Mouse (Mus musculus) erythroid progenitor cell, adult 5-6 weeks (primary cell): ENCODE results near the gene Cyp2b13. TPM values are rescaled to one million over a fixed set of nuclear protein-coding genes. Genes with fewer than 3 reads are reported as not detected.
"Not testable (repeated sequence)": the region's sequence is repeated elsewhere in the genome, so short reads cannot be mapped to it uniquely, and the experiment has no call there.

ENCODE experiments used
- ATAC-seq: replicated peaks from 2 replicates; pipeline ENCODE4 v1.8.0; 2016; ENCODE audit warnings: moderate number of reproducible peaks, mild to moderate bottlenecking, moderate TSS enrichment, inconsistent platforms; ENCODE audit not compliant: poor library complexity, low FRiP score, severe bottlenecking
- total RNA-seq, 2 experiments: library from RNA; stranded (forward) in 1 of 2; stranded (reverse) in 1 of 2; fragments of 150-400 nt in 1 of 2; fragments of 186-747, 209-891 nt in 1 of 2; gene quantifications; 2 replicates each; pipeline versions ENCODE4 v1.2.3 to v1.2.4; 2015 to 2017; ENCODE audit warnings: low replicate concordance in 2 of 2

The Cyp2b13 gene
- total RNA-seq (2015; ENCODE audit: low replicate concordance) (not detected in 2 replicates), total RNA-seq (2017; ENCODE audit: low replicate concordance) (not detected in 2 replicates)

GRCm38 (mm10) chr7:26061197-26061596 is at the start of gene Cyp2b13:
Gene Cyp2b13 (plus strand): TSS chr7:26061497.
- not testable (repeated sequence) for ATAC-seq

- ATAC-seq = not testable (repeated sequence)
Observed at GRCm38 (mm10) chr7:26019814-26020332, 41.4 kb upstream of the Cyp2b13 start.

- not testable (repeated sequence) for ATAC-seq
Observed at GRCm38 (mm10) chr7:26054885-26055630, 6.2 kb upstream of the Cyp2b13 start.

GRCm38 (mm10) chr7:26071677-26072076 is 10.4 kb downstream of the Cyp2b13 start:
- peak; percentile 70 for ATAC-seq

- ATAC-seq = no peak
Observed at GRCm38 (mm10) chr7:26082595-26082994, 21.3 kb downstream of the Cyp2b13 start.

GRCm38 (mm10) chr7:26087391-26087790 is 26.1 kb downstream of the Cyp2b13 start:
- ATAC-seq = no peak

- not testable (repeated sequence) for ATAC-seq
Observed at GRCm38 (mm10) chr7:26088578-26088977, 27.3 kb downstream of the Cyp2b13 start.

- ATAC-seq = not testable (repeated sequence)
Observed at GRCm38 (mm10) chr7:26139623-26140022, 78.3 kb downstream of the Cyp2b13 start.

- not testable (repeated sequence) for ATAC-seq
Observed at GRCm38 (mm10) chr7:26143657-26144056, 82.4 kb downstream of the Cyp2b13 start.

Other genes starting within 250 kb of the Cyp2b13 start
- gene Cyp2s1, start 244.6 kb upstream of the Cyp2b13 start, total RNA-seq (2015; ENCODE audit: low replicate concordance) = not detected in 2 replicates
- not detected in 2 replicates for gene Cyp2s1, start 244.6 kb upstream of the Cyp2b13 start, total RNA-seq (2017; ENCODE audit: low replicate concordance)
- not detected in 2 replicates for gene Cyp2b10, start 163.9 kb upstream of the Cyp2b13 start, total RNA-seq (2015; ENCODE audit: low replicate concordance)
- not detected in 2 replicates for gene Cyp2b10, start 163.9 kb upstream of the Cyp2b13 start, total RNA-seq (2017; ENCODE audit: low replicate concordance)
- gene Cyp2b9, start 111.9 kb downstream of the Cyp2b13 start, total RNA-seq (2015; ENCODE audit: low replicate concordance) = not detected in 2 replicates
- not detected in 2 replicates for gene Cyp2b9, start 111.9 kb downstream of the Cyp2b13 start, total RNA-seq (2017; ENCODE audit: low replicate concordance)
- gene Vmn1r184, start 198.8 kb downstream of the Cyp2b13 start, total RNA-seq (2015; ENCODE audit: low replicate concordance) = not detected in 2 replicates
- gene Vmn1r184, start 198.8 kb downstream of the Cyp2b13 start, total RNA-seq (2017; ENCODE audit: low replicate concordance) = not detected in 2 replicates
- gene Cyp2a4, start 245.7 kb downstream of the Cyp2b13 start, total RNA-seq (2015; ENCODE audit: low replicate concordance) = not detected in 2 replicates
- not detected in 2 replicates for gene Cyp2a4, start 245.7 kb downstream of the Cyp2b13 start, total RNA-seq (2017; ENCODE audit: low replicate concordance)